9 mouse cellular contexts compared by ENCODE assay signal in genomic region chr12:85350407-85351232, GRCm38 (mm10). TPM values are rescaled to one million over a fixed set of nuclear protein-coding genes. Genes with fewer than 3 reads are reported as not detected.
DNase-seq lines count a peak whose midpoint lies in the region; ATAC-seq and TF ChIP-seq lines count a peak whose summit lies in the region.
"Had no signal": no experiment of that assay in that cellular context is flagged by ENCODE, and none has a peak within 500 bp of the region (broad histone marks: within the 10 kb centered on the region; RNA-seq: fewer than 3 reads in every experiment).

No protein-coding gene starts in this region.

- no peaks in the 10 kb centered on the region for H3K27me3 ChIP-seq in heart, embryonic 13.5 days (replicated peaks)

- H3K9ac ChIP-seq in heart, embryonic 13.5 days = peak overlapping the region; percentile 8; the same call in 1 of the 2 replicates

- peak; percentile 42; the same call in 1 of the 2 replicates for ATAC-seq in heart, embryonic 13.5 days (ENCODE audit: extremely low read depth, insufficient number of reproducible peaks, low FRiP score, low TSS enrichment)
- no peak for ATAC-seq in erythroid progenitor cell, adult 5-6 weeks (replicated peaks; ENCODE audit: low FRiP score, poor library complexity, severe bottlenecking)

- peak overlapping the region; percentile 98 for H3K27ac ChIP-seq in brown adipose tissue, adult 24 weeks (replicated peaks; ENCODE audit: low read depth, low read length)
- peak overlapping the region; percentile 49 for H3K27ac ChIP-seq in heart, embryonic 13.5 days (replicated peaks)
- peak overlapping the region; percentile 70 for H3K27ac ChIP-seq in left cerebral cortex, adult 2 months

- peaks cover 24% of the 10 kb centered on the region for H3K4me1 ChIP-seq in brown adipose tissue, adult 24 weeks (ENCODE audit: control insufficient read depth, insufficient read depth, insufficient read length, low read length)
- peaks cover 40% of the 10 kb centered on the region for H3K4me1 ChIP-seq in heart, embryonic 13.5 days

- H3K36me3 ChIP-seq in heart, embryonic 13.5 days = peaks cover 64% of the 10 kb centered on the region

- WGBS in heart, embryonic 13.5 days = 54% methylated on average over 10 of the region's 10 CpGs

- TF ChIP-seq CTCF in left cerebral cortex, adult 2 months (IDR thresholded peaks at IDR 0.05) = no peak

- intact Hi-C loops in heart, postnatal 25 days (cut with DNase I) = no loop called here
- intact Hi-C loops in left cerebral cortex, adult 2 months (cut with DNase I) = loop anchor here (2.0 kb wide), 1 partner anchor 24 kb away; the partner anchor contains the start of gene Tmed10

- peak overlapping the region; percentile 19 for H3K4me2 ChIP-seq in heart, embryonic 13.5 days

- peak; percentile 96 for DNase-seq in heart, adult 11 months
- DNase-seq in heart, postnatal 25 days (ENCODE audit: low spot score) = no peak
- DNase-seq in left cerebral cortex, adult 2 months (ENCODE audit: extremely low spot score in 1 of 2, low spot score in 2 of 2) = peak; percentile 38 to 51
- peak; percentile 52 for DNase-seq in right cerebral cortex, postnatal 25 days
- no peak for DNase-seq in ovary, postnatal 10 days (ENCODE audit: low spot score)

- peak overlapping the region; percentile 49 for H3K4me3 ChIP-seq in brown adipose tissue, adult 24 weeks (ENCODE audit: insufficient read depth, low read depth, low read length)
- no peak overlapping the region for H3K4me3 ChIP-seq in heart, embryonic 13.5 days
- 0 out of 2 replicates have a peak overlapping the region, but pooled peaks have one; percentile 19 for H3K4me3 ChIP-seq in left cerebral cortex, adult 2 months
- H3K4me3 ChIP-seq: myocyte had no signal

- H3K9me3 ChIP-seq in heart, embryonic 13.5 days = no peaks in the 10 kb centered on the region

RNA-seq across cellular contexts. Expression of gene Nek9, which starts 11.5 kb away (rescaled TPM):
- total RNA-seq in heart, postnatal 25 days (2021) = 10 to 100 TPM; 90.6 to 93.4 TPM
- 29.5 and 38.8 TPM in 2 replicates for polyA plus RNA-seq in brown adipose tissue, adult 24 weeks (2012; ENCODE audit: insufficient read depth, insufficient read length, missing spikeins)
- polyA plus RNA-seq in heart, embryonic 13.5 days (2015; fragmentation: Nextera tagmentation; extraction: Ambion mirVana) = 18.5 and 19.2 TPM in 2 replicates
- 10 to 100 TPM; 32.9 to 34.8 TPM for total RNA-seq in left cerebral cortex, adult 2 months (2021)
- 9.0 and 17.2 TPM in 2 replicates for total RNA-seq in erythroid progenitor cell, adult 5-6 weeks (2015; ENCODE audit: low replicate concordance)
- 7.9 and 15.5 TPM in 2 replicates for total RNA-seq in erythroid progenitor cell, adult 5-6 weeks (2017; ENCODE audit: low replicate concordance)

RNA-seq across cellular contexts. Expression of gene Tmed10, which starts 24.0 kb away (rescaled TPM):
- 100 to 1,000 TPM; 155 to 163 TPM for total RNA-seq in heart, postnatal 25 days (2021)
- 96.7 and 126 TPM in 2 replicates for polyA plus RNA-seq in brown adipose tissue, adult 24 weeks (2012; ENCODE audit: insufficient read depth, insufficient read length, missing spikeins)
- polyA plus RNA-seq in heart, embryonic 13.5 days (2015; fragmentation: Nextera tagmentation; extraction: Ambion mirVana) = 279 and 292 TPM in 2 replicates
- 100 to 1,000 TPM; 164 to 165 TPM for total RNA-seq in left cerebral cortex, adult 2 months (2021)
- total RNA-seq in erythroid progenitor cell, adult 5-6 weeks (2015; ENCODE audit: low replicate concordance) = 85.9 and 101 TPM in 2 replicates
- 65.6 and 71.7 TPM in 2 replicates for total RNA-seq in erythroid progenitor cell, adult 5-6 weeks (2017; ENCODE audit: low replicate concordance)

Comparison
In these comparisons a context has a peak if more than half of its experiments do, and no peak if none do; other contexts are left out.
1. DNase-seq: peak in heart, adult 11 months (single experiment), left cerebral cortex, adult 2 months (2 of 2) and right cerebral cortex, postnatal 25 days (single experiment); none in heart, postnatal 25 days (single experiment) and ovary, postnatal 10 days (single experiment).
2. Peak in every context shown above with its lines, with median percentiles within 50 percentile points of each other: H3K27ac ChIP-seq.